Mouse (Mus musculus) stomach, postnatal 0 days (tissue): ENCODE measurements at regions not wholly inside any gene's neighbourhood (a gene's known extent, or its start where the extent isn't known, plus 50 kb on each side); places are given as distances from the start of the nearest gene placed in this dataset.

ENCODE experiments used
- CTCF ChIP-seq: IDR thresholded peaks from 2 replicates; pipeline ENCODE4 v1.5.1; 2016; ENCODE audit warnings: antibody characterized with exemption, low read depth, mild to moderate bottlenecking, moderate library complexity
- EP300 ChIP-seq: optimal IDR thresholded peaks from 2 replicates; pipeline ENCODE3; 2016; ENCODE audit warnings: antibody characterized with exemption

- TF ChIP-seq CTCF (no peak), EP300 (no peak)
These were observed 207.2 kb upstream of the Ncam1 start for GRCm38 (mm10) chr9:50005757-50006576.
